Mouse (Mus musculus): ENCODE measurements around the gene Btrc. TPM values are rescaled to one million over a fixed set of nuclear protein-coding genes. Genes with fewer than 3 reads are reported as not detected.

The Btrc gene
- polyA plus RNA-seq, 1 experiment from 2014 or later: 54.9 TPM

Other genes with a start within 250 kb of the Btrc start
- 0.26 TPM in 1 of 2 replicates, not detected in the other for gene Tlx1, start 213.1 kb upstream of the Btrc start, polyA plus RNA-seq (2014; fragmentation: Nextera tagmentation; extraction: Ambion mirVana)
- 0.11 TPM in 1 of 2 replicates, not detected in the other for gene Lbx1, start 127.9 kb upstream of the Btrc start, polyA plus RNA-seq (2014; fragmentation: Nextera tagmentation; extraction: Ambion mirVana)
- gene Poll, start 196.8 kb downstream of the Btrc start, polyA plus RNA-seq (2014; fragmentation: Nextera tagmentation; extraction: Ambion mirVana): 13.9 and 20.6 TPM in 2 replicates
- gene Gm17018, start 196.9 kb downstream of the Btrc start, polyA plus RNA-seq (2014; fragmentation: Nextera tagmentation; extraction: Ambion mirVana): 51.4 and 61.6 TPM in 2 replicates